Comparison of ENCODE assay signal across 25 mouse cellular contexts in genomic region chr11:117776085-117776792, GRCm38 (mm10). TPM values are rescaled to one million over a fixed set of nuclear protein-coding genes. Genes with fewer than 3 reads are reported as not detected.
A peak's percentile ranks its signal among the peaks of the same experiment; 100 is the strongest.
DNase-seq lines count a peak whose midpoint lies in the region; TF ChIP-seq lines count a peak whose summit lies in the region.
"Had no signal": no experiment of that assay in that cellular context is flagged by ENCODE, and none has a peak within 500 bp of the region (broad histone marks: within the 10 kb centered on the region; RNA-seq: fewer than 3 reads in every experiment).

No protein-coding gene starts in this region.

- no peak; the same call in 1 of the 2 replicates for TF ChIP-seq POLR2A in bone marrow, adult 2 months (IDR thresholded peaks at IDR 0.05; ENCODE audit: borderline replicate concordance, control insufficient read depth, low read depth, low read length)

- peaks cover 13% of the 10 kb centered on the region for H3K4me1 ChIP-seq in bone marrow, adult 2 months (ENCODE audit: control insufficient read depth, insufficient read depth, low read length)

- no peak overlapping the region for H3K4me3 ChIP-seq in bone marrow, adult 2 months (replicated peaks; ENCODE audit: control insufficient read depth, low read depth, low read length)
- H3K4me3 ChIP-seq: embryonic facial prominence, embryonic 10.5 days; forebrain, embryonic 13.5 days; heart, embryonic 10.5 days; hindbrain, embryonic 13.5 days had no signal

- peak; percentile 69 for DNase-seq in adrenal gland, adult 2 months
- no peak for DNase-seq in adrenal gland, postnatal 25 days
- DNase-seq in ovary, postnatal 36 days (ENCODE audit: low spot score): peak; percentile 34
- DNase-seq in ovary, postnatal 14 days (ENCODE audit: low spot score): no peak
- peak; percentile 66 for DNase-seq in adrenal gland, adult 8-10 months
- DNase-seq in frontal cortex, postnatal 36 days (ENCODE audit: low spot score in 2 of 2): no peak
- DNase-seq: cerebellum, adult 18-20 months; cerebellum, adult 9-11 months; cerebellum, postnatal 36 days; forebrain, postnatal 0 days; gastrocnemius, postnatal 36 days; heart, postnatal 10 days had no signal

- peak overlapping the region; percentile 1 for H3K27ac ChIP-seq in bone marrow, adult 2 months (ENCODE audit: control insufficient read depth, insufficient read depth, low read depth, low read length, poor library complexity)
- H3K27ac ChIP-seq: embryonic facial prominence, embryonic 10.5 days; forebrain, embryonic 13.5 days; heart, embryonic 10.5 days; hindbrain, embryonic 13.5 days; hindbrain, postnatal 0 days had no signal

- 93% methylated on average over 14 of the region's 14 CpGs for WGBS in bone marrow, adult 2 months

- TF ChIP-seq CTCF in bone marrow, adult 2 months (IDR thresholded peaks at IDR 0.05; ENCODE audit: control insufficient read depth, insufficient read depth, low read length): no peak

RNA-seq across cellular contexts. Expression of gene Tmc8, which starts 5.6 kb away (rescaled TPM):
- 1 to 10 TPM; 2.3 to 3.1 TPM for total RNA-seq in adrenal gland, adult 2 months (2021)
- 12.3 and 13.8 TPM in 2 replicates for polyA plus RNA-seq in adrenal gland, adult 2 months (2012; rRNA removed)
- total RNA-seq in adrenal gland, postnatal 25 days (2021): 3.1 and 4.6 TPM in 2 replicates
- 1 to 10 TPM; 1.5 to 3.3 (median 3.0) TPM for total RNA-seq in adrenal gland, adult 8-10 months (2022)
- polyA plus RNA-seq in bone marrow, adult 2 months (2011; ENCODE audit: insufficient read depth, insufficient read length, low replicate concordance, missing spikeins): 32.6 and 51.1 TPM in 2 replicates

RNA-seq across cellular contexts. Expression of gene Tmc6, which starts 5.8 kb away (rescaled TPM):
- total RNA-seq in adrenal gland, adult 2 months (2021): 10 to 100 TPM; 22.3 to 28.5 TPM
- polyA plus RNA-seq in adrenal gland, adult 2 months (2012; rRNA removed): 45.1 and 47.7 TPM in 2 replicates
- 31.9 and 43.5 TPM in 2 replicates for total RNA-seq in adrenal gland, postnatal 25 days (2021)
- 10 to 100 TPM; 28.2 to 50.0 (median 40.7) TPM for total RNA-seq in adrenal gland, adult 8-10 months (2022)
- polyA plus RNA-seq in bone marrow, adult 2 months (2011; ENCODE audit: insufficient read depth, insufficient read length, low replicate concordance, missing spikeins): 129 and 194 TPM in 2 replicates

RNA-seq across cellular contexts. Expression of gene 6030468B19Rik, which starts 21.2 kb away (rescaled TPM):
- not detected for total RNA-seq in adrenal gland, adult 2 months (2021)
- not detected in 2 replicates for polyA plus RNA-seq in adrenal gland, adult 2 months (2012; rRNA removed)
- total RNA-seq in adrenal gland, postnatal 25 days (2021): not detected in 2 replicates
- not detected for total RNA-seq in adrenal gland, adult 8-10 months (2022)
- polyA plus RNA-seq in bone marrow, adult 2 months (2011; ENCODE audit: insufficient read depth, insufficient read length, low replicate concordance, missing spikeins): 13.5 and 16.7 TPM in 2 replicates
- total RNA-seq: forebrain, postnatal 0 days; gastrocnemius, adult 8-10 months; gastrocnemius, postnatal 36 days; heart, adult 18-20 months; heart, postnatal 10 days; hindbrain, postnatal 0 days had no signal
- polyA plus RNA-seq: C2C12; embryonic facial prominence, embryonic 14.5 days; forebrain, embryonic 13.5 days; forebrain, postnatal 0 days; hindbrain, embryonic 13.5 days; hindbrain, postnatal 0 days; Patski had no signal

RNA-seq across cellular contexts. Expression of gene Gm20708, which starts 33.2 kb away (rescaled TPM):
- 1 to 10 TPM in 1 of 2 experiments, under 1 TPM in 1; 0.59 to 1.0 TPM for total RNA-seq in adrenal gland, adult 2 months (2021)
- 0.08 TPM in 1 of 2 replicates, not detected in the other for polyA plus RNA-seq in adrenal gland, adult 2 months (2012; rRNA removed)
- total RNA-seq in adrenal gland, postnatal 25 days (2021): 1.00 and 1.8 TPM in 2 replicates
- 1 to 10 TPM in 2 of 4 experiments, under 1 TPM in 2; 0.59 to 3.4 (median 1.3) TPM for total RNA-seq in adrenal gland, adult 8-10 months (2022)
- polyA plus RNA-seq in bone marrow, adult 2 months (2011; ENCODE audit: insufficient read depth, insufficient read length, low replicate concordance, missing spikeins): 9.5 and 12.3 TPM in 2 replicates
- total RNA-seq: hematopoietic stem cell, adult 5-6 weeks; hindbrain, postnatal 0 days had no signal
- polyA plus RNA-seq: intestine, embryonic 14.5 days had no signal

RNA-seq across cellular contexts. Expression of gene Syngr2, which starts 33.2 kb away (rescaled TPM):
- total RNA-seq in adrenal gland, adult 2 months (2021): 10 to 100 TPM; 77.3 to 95.7 TPM
- 171 and 220 TPM in 2 replicates for polyA plus RNA-seq in adrenal gland, adult 2 months (2012; rRNA removed)
- total RNA-seq in adrenal gland, postnatal 25 days (2021): 98.3 and 108 TPM in 2 replicates
- 100 to 1,000 TPM in 2 of 4 experiments, 10 to 100 TPM in 2; 86.0 to 110 (median 103) TPM for total RNA-seq in adrenal gland, adult 8-10 months (2022)
- 56.0 and 120 TPM in 2 replicates for polyA plus RNA-seq in bone marrow, adult 2 months (2011; ENCODE audit: insufficient read depth, insufficient read length, low replicate concordance, missing spikeins)

Comparison
In these comparisons a context has a peak if more than half of its experiments do, and no peak if none do; other contexts are left out.
1. DNase-seq: peak in adrenal gland, adult 2 months (single experiment), ovary, postnatal 36 days (single experiment) and adrenal gland, adult 8-10 months (single experiment); none in adrenal gland, postnatal 25 days (single experiment), ovary, postnatal 14 days (single experiment) and frontal cortex, postnatal 36 days (0 of 2).